Mouse (Mus musculus): Measurements from ENCODE around the gene Nhlh1. TPM values are rescaled to one million over a fixed set of nuclear protein-coding genes. Genes with fewer than 3 reads are reported as not detected.
A peak's percentile ranks its signal among the peaks of the same experiment; 100 is the strongest.

Nhlh1 gene
- total RNA-seq (2021) = under 1 TPM; 0.28 to 0.40 TPM
- long read RNA-seq, experiment 1, partial matches to known transcripts = 0 of 1 reads
- long read RNA-seq, experiment 1, other reads (novel, unspliced or antisense) = 1 of 1 reads
- long read RNA-seq, experiment 2 = 0 reads

GRCm38 (mm10) chr1:172057491-172057921 is at the start of gene Nhlh1:
Gene Nhlh1 (minus strand): TSS chr1:172057573.
- DNase-seq (ENCODE audit: low spot score in 2 of 2) = no peak

GRCm38 (mm10) chr1:172105101-172105500 is 47.7 kb upstream of the Nhlh1 start:
- no peak for DNase-seq (ENCODE audit: low spot score in 2 of 2)

GRCm38 (mm10) chr1:172103619-172104018 is 46.2 kb upstream of the Nhlh1 start:
- DNase-seq (ENCODE audit: low spot score in 2 of 2) = no peak

- no peak for DNase-seq (ENCODE audit: low spot score in 2 of 2)
These were observed 42.1 kb upstream of the Nhlh1 start for GRCm38 (mm10) chr1:172099325-172100033.

- DNase-seq (ENCODE audit: low spot score in 2 of 2) = no peak
These were observed 37.8 kb upstream of the Nhlh1 start for GRCm38 (mm10) chr1:172095202-172095601.

- no peak for DNase-seq (ENCODE audit: low spot score in 2 of 2)
These were observed 36.9 kb upstream of the Nhlh1 start for GRCm38 (mm10) chr1:172094295-172094694.

- no peak for DNase-seq (ENCODE audit: low spot score in 2 of 2)
These were observed 36.1 kb upstream of the Nhlh1 start for GRCm38 (mm10) chr1:172093522-172093921.

GRCm38 (mm10) chr1:172082899-172083445 is 25.6 kb upstream of the Nhlh1 start:
- no peak for DNase-seq (ENCODE audit: low spot score in 2 of 2)

GRCm38 (mm10) chr1:172082101-172082898 is 24.9 kb upstream of the Nhlh1 start, which contains the start of the genes Copa and Ncstn:
Gene Copa (plus strand): TSS chr1:172082529.
Gene Ncstn (minus strand): TSS chr1:172082795.
- peak; percentile 90 to 94 for DNase-seq (ENCODE audit: low spot score in 2 of 2)

- DNase-seq (ENCODE audit: low spot score in 2 of 2) = no peak
These were observed 20.6 kb upstream of the Nhlh1 start for GRCm38 (mm10) chr1:172077981-172078380.

GRCm38 (mm10) chr1:172072604-172073003 is 15.2 kb upstream of the Nhlh1 start:
- DNase-seq (ENCODE audit: low spot score in 2 of 2) = no peak

- DNase-seq (ENCODE audit: low spot score in 2 of 2) = no peak
These were observed 14.2 kb upstream of the Nhlh1 start for GRCm38 (mm10) chr1:172071556-172071955.

- no peak for DNase-seq (ENCODE audit: low spot score in 2 of 2)
These were observed 12.9 kb upstream of the Nhlh1 start for GRCm38 (mm10) chr1:172070227-172070626.

- peak in 1 of 2 experiments; percentile 24 for DNase-seq (ENCODE audit: low spot score in 2 of 2)
These were observed 7.3 kb upstream of the Nhlh1 start for GRCm38 (mm10) chr1:172064613-172065141.

GRCm38 (mm10) chr1:172063291-172064023 is 6.1 kb upstream of the Nhlh1 start:
- no peak for DNase-seq (ENCODE audit: low spot score in 2 of 2)

- DNase-seq (ENCODE audit: low spot score in 2 of 2) = no peak
These were observed 4.7 kb upstream of the Nhlh1 start for GRCm38 (mm10) chr1:172062101-172062500.

- no peak for DNase-seq (ENCODE audit: low spot score in 2 of 2)
These were observed 3.8 kb upstream of the Nhlh1 start for GRCm38 (mm10) chr1:172061217-172061616.

- no peak for DNase-seq (ENCODE audit: low spot score in 2 of 2)
These were observed 3.3 kb upstream of the Nhlh1 start for GRCm38 (mm10) chr1:172060659-172061058.

- DNase-seq (ENCODE audit: low spot score in 2 of 2) = no peak
These were observed 1.5 kb upstream of the Nhlh1 start for GRCm38 (mm10) chr1:172058874-172059273.

- no peak for DNase-seq (ENCODE audit: low spot score in 2 of 2)
These were observed 948 bp upstream of the Nhlh1 start for GRCm38 (mm10) chr1:172058321-172058720.

- DNase-seq (ENCODE audit: low spot score in 2 of 2) = peak; percentile 47 to 58
These were observed 1.1 kb downstream of the Nhlh1 start for GRCm38 (mm10) chr1:172056251-172056650.

All from left cerebral cortex, adult 18-20 months (tissue).